Mouse (Mus musculus) frontal cortex, postnatal 14 days (tissue): ENCODE data around the gene Tec.
A peak's percentile ranks its signal among the peaks of the same experiment; 100 is the strongest.

Experiments used
- DNase-seq, 2 experiments: peaks; one replicate each; pipeline ENCODE4 v3.0.0; 2022; ENCODE audit warnings: low spot score in 2 of 2

The Tec gene

DNA sequence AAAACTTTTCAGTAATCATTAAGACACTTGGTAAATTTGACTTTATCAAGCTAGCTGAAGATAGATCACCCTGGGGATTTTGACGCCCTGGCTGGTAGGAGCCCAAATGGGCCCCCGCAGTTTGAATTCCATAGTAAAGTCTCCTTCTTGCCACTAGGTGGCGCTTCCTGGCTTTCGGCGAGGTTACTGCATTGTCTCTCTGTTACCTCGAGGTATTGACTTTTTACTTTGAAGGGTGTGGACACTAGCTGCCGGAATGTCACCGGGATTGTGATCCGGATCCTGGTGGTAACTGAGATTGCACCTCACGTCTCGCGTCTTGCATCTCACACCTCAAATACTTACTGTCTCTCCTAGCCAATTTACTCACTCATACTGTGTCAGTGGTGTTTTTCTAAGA lies 23.3 kb upstream of the Tec start:
- no peak for DNase-seq

DNA sequence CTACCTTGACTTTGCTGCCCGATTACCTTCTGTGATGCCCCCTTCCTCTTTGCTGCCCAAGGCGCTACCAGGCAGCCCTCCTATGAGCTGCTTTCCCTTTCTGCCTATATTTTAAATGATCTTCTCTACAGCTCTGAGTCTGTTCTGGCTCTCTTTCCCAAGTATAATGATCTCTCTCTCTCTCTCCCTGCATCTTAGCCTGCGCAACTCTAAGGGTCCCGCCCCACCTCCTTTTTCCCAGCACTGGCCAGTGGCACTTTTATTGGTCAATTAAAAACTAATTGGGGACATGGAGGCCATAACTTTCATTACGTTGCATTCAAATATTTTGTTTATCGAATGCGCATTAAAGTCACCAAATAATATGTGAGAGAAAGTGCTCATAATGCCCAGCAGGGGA lies 20.0 kb upstream of the Tec start:
- DNase-seq: no peak

DNA sequence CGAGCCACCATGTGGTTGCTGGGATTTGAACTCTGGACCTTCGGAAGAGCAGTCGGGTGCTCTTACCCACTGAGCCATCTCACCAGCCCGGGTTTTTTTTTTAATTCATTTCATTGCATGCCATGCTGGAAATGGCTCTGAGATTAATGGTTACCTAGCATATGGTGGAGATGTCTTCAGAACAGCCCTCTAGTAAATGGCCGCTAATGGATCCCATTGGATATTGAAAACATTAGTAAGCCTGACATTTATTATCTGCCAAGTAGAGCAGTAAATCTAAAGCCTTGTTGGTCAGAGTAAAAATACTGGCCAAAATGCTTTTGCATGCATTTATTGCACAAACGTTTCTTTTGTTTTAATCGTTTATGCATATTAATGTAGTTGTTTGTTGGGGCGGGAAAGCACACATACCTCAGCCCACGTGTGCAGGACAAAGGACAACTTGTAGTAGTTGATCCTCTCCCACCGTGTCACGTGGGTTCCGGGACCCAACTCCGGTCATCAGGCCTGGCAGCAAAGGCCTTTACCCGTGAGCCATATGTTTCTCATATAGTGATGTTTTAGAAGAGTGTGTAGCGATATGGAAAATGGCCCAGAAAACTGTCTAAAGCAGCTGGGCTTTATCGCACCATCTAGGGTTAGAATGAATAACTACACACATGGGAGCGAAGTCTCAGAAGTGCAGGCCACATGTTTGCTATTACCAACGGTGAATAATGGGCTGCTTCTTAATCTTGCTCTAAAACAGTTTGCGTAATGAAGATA lies 18.4 kb upstream of the Tec start:
- DNase-seq: no peak

DNA sequence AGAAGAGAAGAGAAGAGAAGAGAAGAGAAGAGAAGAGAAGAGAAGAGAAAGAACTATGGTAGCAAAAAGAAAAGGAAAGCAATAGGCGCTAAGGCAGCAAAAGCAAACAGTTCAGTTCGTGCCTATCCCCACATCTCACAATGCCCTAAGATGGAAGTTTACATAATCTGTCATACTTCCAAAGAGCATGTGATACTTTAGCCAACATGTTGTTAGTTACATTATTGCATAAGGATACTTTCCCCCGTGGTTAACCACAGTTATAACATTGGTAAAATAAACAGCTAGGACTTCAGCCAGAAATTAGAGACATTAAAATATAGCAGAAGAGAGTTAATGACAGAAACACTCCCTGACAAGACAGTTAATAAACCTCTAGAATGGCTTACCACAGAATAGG lies 15.4 kb upstream of the Tec start:
- no peak for DNase-seq

DNA sequence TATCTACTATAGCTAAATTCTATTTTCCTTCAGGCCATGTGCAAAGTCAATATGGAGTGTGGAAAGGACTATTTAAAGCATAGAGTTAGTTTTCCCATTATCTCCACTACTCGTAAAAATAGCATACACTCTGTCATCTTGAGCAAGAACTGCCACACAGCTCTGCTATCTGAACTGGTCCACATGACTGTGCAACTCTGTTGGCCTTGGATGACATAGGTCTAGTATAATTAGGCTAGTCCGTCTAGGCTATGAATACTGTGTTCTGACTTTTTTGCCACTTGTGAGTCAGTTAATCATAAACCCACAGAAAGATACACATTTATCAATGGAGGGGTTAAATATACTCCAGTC lies 14.1 kb upstream of the Tec start:
- no peak for DNase-seq

DNA sequence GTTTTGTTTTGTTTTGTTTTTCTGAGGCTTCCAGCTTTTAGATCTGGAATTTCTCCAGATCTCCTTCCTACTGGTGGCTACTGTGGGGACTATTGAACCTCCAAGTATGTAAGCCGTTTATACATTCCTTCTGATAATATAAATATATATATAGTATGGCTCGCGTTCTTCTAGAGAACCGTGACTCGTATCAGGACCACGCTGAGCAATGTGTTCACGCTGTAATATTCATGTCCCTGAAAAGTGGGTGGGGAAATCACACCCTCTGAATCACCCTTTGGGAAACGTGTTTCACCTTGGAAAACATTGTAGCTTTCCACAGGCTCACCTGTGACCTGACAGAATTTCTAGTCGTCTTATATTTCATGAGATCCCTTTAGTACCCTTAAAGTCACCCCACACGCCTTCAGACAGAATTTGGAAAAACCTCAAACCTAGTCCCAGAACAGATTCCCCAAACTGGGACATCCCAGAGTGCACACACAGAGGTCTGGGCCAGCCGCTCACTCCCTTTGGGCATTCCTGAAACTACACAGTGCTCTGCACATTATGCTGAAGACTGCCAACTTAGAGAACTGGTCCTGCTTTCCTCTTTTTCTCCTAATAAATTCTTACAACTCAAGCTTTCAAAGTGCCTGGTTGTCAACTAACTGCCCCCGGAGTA lies 13.6 kb upstream of the Tec start:
- no peak for DNase-seq

DNA sequence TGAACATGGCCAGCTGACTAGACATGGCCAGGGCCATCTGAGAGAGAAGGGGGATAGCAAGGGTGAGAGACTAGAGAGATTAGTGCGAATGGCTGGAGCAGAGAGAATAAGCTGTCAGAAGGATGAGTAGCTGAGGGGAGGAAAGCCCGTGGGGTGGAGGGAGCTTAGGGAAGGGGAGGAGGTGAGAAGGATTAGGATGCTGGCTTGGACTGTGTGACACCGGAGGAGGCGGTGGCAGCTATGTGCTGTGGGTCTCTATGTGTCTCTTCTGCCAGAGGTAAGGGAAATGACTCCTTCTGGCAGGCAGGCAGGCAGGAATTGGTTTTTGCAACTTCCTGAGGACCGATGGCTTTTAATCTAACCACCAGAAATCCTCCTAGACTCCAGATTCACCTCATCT lies 11.5 kb upstream of the Tec start:
- no peak for DNase-seq

DNA sequence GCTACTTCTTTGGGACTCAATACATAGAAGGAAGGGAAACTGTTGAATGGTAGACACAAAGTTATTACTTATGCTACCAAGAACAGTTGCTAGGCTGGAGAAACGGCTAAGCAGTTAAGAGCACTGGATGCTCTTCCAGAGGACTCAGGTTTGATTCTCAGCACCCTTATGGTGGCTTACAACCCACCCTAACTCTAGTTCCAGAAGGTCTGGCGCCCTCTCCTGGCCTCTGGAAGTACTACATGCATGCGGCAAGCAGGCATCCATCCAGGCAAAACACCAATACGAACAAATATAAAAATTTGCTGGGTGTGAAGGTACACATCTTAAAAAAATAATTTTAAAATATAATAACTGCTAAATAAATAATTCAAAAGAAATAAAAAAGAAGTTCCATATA lies 2.8 kb upstream of the Tec start:
- DNase-seq: no peak

DNA sequence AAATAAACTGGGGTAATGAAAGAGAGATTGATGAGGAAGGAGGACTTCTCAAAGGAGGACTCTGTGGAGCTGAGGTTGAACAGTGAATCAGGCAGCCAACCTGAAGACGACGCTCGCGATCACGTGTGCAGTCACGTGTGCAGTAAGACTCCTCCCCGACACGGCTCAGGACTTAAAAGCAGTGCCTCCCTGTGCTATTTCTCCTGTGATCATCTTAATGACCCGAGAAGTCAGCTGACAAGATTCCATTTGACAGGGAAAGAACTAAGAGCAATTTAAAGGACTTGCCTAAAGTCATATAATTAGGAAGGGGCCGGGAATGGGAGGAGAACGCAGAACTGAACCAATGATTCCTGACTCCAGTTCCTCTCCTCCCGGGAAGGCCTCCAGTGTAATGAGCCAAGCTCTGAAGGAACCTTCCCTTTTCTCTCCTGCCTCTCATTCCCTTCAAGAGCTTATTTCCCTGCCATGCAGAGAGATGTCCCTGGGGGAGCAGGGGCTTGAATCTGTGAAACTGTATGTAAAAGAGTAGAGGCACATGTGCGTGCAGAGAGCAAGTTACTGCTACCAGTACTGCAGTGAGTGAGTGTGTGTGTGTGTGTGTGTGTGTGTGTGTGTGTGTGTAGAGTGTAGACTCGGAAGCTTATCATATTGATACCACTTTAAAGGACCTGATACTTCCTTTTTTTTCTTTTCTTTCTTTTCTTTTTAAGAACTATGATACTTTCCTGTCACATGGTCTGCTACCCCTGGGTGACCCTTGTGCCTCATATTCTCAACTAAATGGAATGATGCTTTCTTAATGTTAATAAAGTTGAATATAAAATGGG lies 1.7 kb upstream of the Tec start:
- DNase-seq: no peak

DNA sequence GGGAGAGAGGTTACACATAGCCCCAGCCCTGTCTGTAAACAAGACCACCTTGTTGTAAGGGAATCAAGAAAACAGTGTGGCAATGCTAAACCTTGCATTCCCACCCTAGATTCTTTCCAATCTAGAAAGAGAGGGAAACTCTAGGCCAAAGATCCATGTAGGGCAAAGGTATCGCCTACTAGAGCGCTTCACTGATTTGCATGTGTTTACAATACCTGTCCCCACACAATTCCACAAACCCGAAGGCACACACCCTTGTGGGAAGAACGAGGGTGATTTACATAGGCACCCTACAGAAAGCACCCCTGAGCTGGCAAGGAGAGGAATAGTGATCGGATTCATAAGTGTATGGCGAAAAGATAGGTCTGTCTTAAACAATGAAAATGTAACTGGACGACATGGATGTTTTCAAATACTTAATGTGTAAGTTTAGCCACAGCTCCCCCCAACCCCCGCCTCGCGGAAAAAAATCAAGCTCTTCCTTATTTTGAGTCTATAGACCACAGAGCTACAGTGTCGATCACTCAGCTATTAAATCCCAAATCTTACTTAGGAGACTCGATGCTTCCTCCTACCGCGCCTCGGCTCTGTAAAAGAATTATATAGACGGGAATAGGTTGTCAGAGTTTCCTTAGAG lies 1.1 kb downstream of the Tec start:
- no peak for DNase-seq

DNA sequence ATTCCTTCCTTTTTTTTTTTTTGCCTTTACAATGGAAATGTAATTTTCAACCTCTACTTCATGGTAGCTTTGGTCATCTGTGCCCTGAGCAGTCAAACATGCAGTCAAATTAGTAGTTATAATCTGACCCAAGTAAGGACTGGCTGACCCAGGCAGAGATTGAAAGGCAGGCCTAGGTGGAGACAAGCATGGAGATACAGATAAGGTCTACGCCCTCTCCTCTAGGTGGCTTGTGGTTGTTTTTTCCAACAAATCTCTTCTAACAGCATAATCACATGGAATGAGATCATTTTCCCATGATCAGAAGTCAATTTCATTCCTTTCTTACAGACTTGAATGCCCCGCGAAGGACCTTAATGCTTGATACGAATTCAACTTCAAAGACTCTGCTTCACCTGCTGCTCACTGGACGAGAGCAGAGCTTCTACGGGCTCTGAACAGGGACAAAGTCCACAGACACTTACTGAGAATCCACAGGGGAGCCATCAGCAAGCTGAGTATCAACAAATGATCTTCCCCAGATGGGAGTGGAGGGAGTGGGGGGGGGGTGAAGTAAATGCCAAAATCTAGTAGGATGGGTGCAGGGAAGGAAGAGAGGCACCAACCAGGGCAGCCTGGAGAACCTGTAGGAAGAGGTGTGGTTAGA lies 1.9 kb downstream of the Tec start:
- DNase-seq: no peak

DNA sequence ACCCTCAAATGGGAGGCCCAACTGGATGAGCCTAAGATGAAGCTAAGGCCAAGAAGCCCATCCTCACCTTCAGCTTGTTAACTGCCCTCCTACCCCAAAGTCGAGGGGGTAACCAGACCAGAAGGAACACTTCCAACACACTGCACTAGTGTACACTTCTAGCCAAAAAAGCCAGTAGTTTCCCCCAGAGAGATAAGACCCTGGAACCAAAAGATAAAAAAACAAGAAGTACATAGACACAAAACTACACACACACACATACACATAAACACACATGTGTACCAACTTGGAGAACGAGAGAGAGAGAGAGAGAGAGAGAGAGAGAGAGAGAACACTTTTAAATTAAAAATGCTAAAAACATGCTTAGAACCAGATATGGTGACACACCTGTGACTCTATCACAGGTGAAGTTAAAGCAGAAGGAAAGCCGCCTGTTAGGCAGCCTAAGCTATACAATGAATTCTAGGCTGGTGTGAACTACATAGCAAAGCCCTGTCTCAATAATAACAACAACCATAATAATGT lies 3.6 kb downstream of the Tec start:
- no peak for DNase-seq

DNA sequence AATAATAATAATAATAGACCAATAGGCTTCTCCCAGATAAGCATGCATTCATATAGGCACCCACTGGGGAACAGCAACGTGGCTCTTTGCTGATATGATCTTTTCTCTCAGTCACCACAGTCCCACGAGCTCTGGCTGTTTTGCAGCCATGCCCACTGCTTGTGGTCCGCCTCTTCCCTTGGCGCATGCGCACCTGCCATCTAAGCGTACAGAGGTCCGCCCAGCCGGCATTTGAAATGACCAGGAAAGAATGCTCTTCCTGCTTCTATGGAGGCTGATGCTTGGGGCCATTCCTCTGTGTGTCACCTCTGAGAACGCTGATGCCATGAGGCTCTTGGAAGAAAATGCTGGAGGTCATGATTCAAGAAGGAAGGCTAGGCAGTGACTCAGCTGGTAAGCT lies 5.1 kb downstream of the Tec start:
- no peak for DNase-seq

DNA sequence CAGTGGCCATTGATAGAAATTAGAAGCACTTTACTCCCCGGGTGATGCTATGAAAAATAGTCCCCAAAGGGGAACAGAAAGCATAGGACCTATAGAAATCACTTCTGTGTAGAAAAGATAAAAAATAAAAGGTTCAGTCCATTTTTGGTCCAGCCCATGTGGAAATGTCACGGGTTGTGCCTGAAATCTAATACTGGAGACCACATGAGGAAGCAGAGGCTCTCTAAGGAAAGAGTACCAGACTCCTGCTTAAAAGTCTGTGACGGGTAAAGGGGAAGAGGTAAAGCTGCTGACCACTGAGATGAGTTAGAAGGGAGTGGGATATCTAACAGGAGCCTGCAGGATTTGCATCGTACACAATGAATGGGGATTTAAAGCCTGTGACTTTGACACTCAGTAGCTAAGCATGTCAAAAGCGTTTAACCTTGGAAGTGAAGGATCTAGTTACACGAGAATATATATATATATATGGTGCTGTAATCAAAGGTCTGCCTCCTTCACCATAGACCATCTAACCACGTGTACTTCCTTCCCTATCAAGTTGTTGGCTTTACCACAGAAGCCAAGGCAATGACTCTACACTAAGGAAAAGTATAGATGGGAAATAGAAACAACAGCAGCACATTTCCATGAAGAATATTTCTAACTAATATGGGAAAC lies 6.4 kb downstream of the Tec start:
- DNase-seq: no peak

DNA sequence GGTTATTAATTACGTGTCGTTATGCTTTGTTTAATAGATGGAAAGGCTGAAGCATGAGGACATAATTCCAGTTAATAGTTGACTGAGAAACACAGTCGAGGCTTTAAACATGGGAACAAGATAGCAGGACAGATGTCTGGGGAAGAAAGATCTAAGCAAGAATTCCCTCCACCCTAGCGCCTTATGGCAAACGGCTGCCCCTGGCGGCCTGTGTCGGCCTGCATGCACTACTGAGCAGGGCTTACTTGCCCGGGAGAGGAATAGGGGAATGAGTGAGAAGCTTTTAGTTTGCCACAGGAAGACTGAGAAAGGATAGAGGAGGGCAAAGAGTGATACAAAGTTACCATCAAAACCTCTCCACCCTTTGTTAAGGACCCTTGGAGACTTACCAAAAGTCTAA lies 7.4 kb downstream of the Tec start:
- no peak for DNase-seq

DNA sequence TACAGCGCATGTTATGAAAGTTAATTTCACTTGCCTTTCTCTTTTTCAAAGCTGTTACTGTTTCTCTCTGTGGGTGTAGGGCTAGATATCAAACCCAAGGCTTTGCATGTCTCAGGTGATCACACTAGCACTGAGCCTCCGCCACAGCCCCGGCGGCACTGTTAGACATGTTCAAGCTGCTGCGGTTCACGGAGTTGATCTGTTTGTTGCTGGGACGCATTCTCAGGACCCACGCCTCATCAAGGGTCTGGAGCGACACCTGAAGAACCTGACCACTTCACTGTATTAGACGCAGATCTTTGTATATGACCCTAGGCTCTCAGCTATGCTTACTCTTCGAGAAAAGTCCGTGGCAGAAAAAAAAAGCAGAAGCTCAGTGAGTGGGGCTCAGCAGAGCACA lies 10.0 kb downstream of the Tec start:
- DNase-seq: no peak

DNA sequence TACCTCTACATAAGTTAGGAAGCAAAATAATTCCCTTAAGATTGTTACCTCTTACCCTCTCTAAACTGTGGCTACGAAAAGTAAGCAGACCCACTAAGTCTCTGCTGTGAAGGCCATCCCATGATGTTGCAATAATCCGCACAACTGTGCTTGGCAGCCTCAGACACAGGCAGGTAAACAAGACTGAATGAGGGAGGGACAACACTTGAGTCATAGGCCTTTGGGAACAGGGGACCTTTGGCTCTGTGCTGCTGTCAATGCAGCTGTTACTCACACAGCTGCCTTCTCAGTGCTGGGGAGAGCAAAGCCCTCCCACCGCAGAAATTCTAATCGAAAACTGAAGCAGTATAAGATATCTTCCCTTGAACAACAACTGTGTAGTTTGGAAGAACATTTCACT lies 10.5 kb downstream of the Tec start:
- no peak for DNase-seq

DNA sequence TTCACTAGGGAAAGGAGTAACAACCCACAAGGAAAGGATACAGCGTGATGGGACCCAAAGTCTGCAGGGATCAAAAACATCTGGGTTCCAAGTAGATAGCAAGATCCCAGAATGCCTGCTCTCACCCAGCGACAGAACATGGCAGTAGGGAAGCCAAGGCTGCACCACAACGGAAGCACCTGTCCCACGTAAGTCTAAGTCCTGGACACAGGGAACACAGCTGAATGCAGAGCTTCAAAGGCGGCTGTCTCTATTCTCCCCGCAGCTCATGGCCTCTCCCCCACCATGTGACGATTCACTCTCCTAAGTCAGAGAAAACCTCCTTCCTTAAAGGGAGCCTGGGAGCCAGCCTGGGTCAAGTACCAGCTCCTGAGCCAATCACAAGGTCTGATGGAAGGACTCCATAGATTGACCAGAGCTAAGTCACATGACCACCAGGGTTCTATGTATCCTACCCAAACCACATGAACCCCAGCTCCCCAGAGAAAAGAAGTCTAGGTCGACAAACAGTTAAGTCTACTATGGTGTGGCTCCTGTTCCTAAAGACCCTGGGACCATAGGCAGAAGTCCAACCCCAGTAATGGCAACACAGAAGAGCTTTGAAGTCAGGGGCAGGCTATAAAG lies 11.9 kb downstream of the Tec start:
- no peak for DNase-seq

DNA sequence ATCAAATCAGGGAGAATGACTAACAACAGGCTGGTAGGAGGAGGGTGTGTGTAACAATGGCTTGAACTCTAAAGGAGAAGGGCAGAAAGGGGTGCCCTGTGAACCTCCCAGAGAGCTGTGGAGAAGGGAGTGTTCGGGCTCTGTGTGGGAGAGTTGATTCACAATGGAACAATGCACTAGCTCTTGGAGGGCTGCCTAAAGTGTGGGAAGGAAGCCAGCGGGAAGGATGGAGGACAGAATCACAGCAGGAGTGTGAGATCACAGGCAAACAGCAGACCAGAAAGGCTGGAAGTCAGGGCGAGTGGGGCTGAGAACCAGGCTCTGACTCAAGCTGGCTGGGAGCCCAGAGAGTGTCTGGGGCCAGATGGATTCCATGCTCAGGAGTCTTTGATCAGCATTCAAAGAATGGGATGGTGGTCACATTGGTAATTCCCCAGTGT lies 12.6 kb downstream of the Tec start:
- DNase-seq: peak; percentile 60 to 68

DNA sequence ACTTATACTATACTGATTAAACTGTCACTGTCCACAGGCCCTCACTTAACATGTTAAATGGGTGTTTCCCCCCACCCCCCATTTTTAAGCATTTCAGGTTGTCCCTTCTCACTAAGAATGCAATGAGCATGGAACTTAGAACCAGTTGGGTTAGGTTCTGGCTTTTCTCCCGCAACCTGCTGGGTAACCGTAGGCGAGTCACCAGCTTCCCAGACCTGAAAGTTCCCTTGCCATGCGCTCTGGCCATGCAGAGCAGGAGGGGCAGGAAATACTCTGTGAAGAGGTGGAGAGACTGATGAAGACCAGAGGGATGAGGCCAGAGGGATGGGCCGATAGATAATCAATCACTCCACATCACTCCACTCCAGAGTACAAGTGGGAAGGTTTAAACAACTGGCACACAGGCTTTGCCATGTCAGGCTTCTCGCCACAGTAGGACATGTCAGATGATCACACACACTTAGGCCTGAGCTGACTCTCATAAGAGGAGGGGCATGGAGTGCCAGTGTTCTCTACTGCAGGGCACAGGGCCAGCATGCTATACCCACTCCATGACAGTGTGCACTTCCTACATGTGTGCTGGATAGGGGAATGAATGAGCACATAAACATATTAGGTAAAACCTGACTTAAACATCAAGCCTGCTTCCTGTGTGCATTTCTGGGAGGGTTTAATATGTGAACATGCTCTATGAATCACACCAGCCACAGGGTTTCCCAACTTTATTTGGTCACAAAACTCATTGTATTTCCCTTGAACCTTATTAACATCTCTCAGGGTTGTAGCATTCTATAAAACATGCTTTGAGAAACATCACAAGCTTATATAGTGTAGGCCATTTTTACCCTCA lies 13.9 kb downstream of the Tec start:
- DNase-seq: no peak
